Mouse (Mus musculus) C2C12 (cell line): Measurements from ENCODE around the gene Gm15217.

Experiments used
- CEBPB ChIP-seq: IDR thresholded peaks from one replicate; pipeline ENCODE4 v1.6.1; 2011; ENCODE audit warnings: low read depth, mild to moderate bottlenecking, control low read depth, moderate library complexity
- CTCF ChIP-seq: IDR thresholded peaks from one replicate; pipeline ENCODE4 v1.5.1; 2011; ENCODE audit not compliant: control insufficient read depth, insufficient read depth, insufficient read length
- FOSL1 ChIP-seq: IDR thresholded peaks from one replicate; pipeline ENCODE4 v1.8.0; 2011; ENCODE audit warnings: mild to moderate bottlenecking, low read length; ENCODE audit not compliant: poor library complexity, insufficient read depth, severe bottlenecking
- MAX ChIP-seq: IDR thresholded peaks from one replicate; pipeline ENCODE4 v1.6.1; 2011; ENCODE audit warnings: mild to moderate bottlenecking, control low read depth
- USF1 ChIP-seq: IDR thresholded peaks from one replicate; pipeline ENCODE4 v1.6.1; 2011; ENCODE audit warnings: low read depth, mild to moderate bottlenecking, control low read depth, moderate library complexity

DNA sequence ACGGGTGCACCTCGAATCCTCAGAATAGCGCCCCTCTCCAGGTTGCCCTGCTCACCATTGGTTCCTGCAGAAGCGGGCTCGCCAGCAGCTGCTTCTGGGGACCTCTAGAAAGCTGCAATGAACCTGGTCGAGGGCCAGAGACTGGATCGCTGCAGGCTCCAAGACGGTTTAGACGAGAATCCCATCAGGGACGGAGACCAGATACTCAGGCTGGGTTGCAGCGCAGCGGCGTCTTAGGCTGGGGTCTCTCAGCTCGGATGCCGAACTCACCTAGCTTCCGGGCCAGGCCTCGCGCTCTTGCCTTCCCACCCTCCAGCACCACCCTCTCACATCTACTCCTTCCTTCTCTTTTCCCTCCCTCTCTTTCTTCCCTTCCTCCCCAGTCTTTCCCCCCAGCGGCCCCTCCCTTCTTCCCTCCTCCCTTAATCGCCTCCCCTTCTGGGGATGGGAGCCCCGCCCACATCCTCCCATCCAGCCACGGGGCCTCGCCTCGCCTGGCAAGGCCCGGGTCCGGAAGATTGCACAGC, 11.1 kb downstream of the Gm15217 start, which contains the start of gene Bmp4:
- TF ChIP-seq CTCF (no peak), USF1 (no peak), MAX (no peak), FOSL1 (no peak), CEBPB (no peak)
